Mouse (Mus musculus) olfactory bulb, adult 2 months (tissue): ENCODE results near the gene Tex47. TPM values are rescaled to one million over a fixed set of nuclear protein-coding genes. Genes with fewer than 3 reads are reported as not detected.

Experiments
- H3K27ac ChIP-seq: fragments of 200-500 bp; 2 replicates; pipeline ENCODE4 v1.5.1; 2012; ENCODE audit warnings: low read depth, low read length; ENCODE audit not compliant: insufficient read depth
- H3K4me1 ChIP-seq: fragments of 200-500 bp; 2 replicates; pipeline ENCODE4 v1.6.1; 2012; ENCODE audit warnings: low read length; ENCODE audit not compliant: control insufficient read depth, insufficient read depth
- H3K4me3 ChIP-seq: fragments of 200-500 bp; 2 replicates; pipeline ENCODE4 v1.5.1; 2012; ENCODE audit warnings: mild to moderate bottlenecking, low read depth, low read length, moderate library complexity; ENCODE audit not compliant: insufficient read depth
- CTCF ChIP-seq: fragments of 200-500 bp; IDR thresholded peaks from 2 replicates; pipeline ENCODE4 v1.5.1; 2012; ENCODE audit warnings: low read depth, mild to moderate bottlenecking, low read length, moderate library complexity; ENCODE audit not compliant: insufficient read depth
- POLR2A ChIP-seq: fragments of 200-500 bp; IDR thresholded peaks from 2 replicates; pipeline ENCODE4 v1.6.1; 2012; ENCODE audit warnings: mild to moderate bottlenecking, low read depth, low read length, moderate library complexity; ENCODE audit not compliant: insufficient read depth
- WGBS: fragments of 180-500 bp; shearing (Covaris S2); methylation state at CpG from one replicate; pipeline ENCODE4 v1.1.7; 2018; 5-methylcytosine and 5-hydroxymethylcytosine counted together
- polyA plus RNA-seq: library from polyadenylated mRNA; stranded (reverse); fragments of >200 nt; gene quantifications from 2 replicates; pipeline ENCODE4 v1.2.4, GENCODE M21; 2012; ENCODE audit warnings: low replicate concordance; ENCODE audit not compliant: missing spikeins, insufficient read depth, insufficient read length

Tex47 gene
- not detected in 2 replicates for polyA plus RNA-seq

- Histone ChIP-seq H3K27ac (no peak within 1 kb of the TSS), H3K4me1 (peaks cover 2% of the 10 kb centered on the region; the same call in 1 of the 2 replicates), H3K4me3 (no peak within 1 kb of the TSS)
- TF ChIP-seq CTCF (no peak), POLR2A (no peak)
- 81% methylated on average over 1 of the region's 1 CpGs for WGBS
These were observed at the start of gene Tex47 for GRCm38 (mm10) chr5:7303819-7304218. TSS of gene Tex47 (plus strand) at chr5:7304119.

- no peak overlapping the region for H3K4me3 ChIP-seq
- TF ChIP-seq CTCF: no peak
- TF ChIP-seq POLR2A: no peak
- WGBS: 94% methylated on average over 7 of the region's 7 CpGs
- no peaks in the 10 kb centered on the region for H3K4me1 ChIP-seq
- no peak overlapping the region for H3K27ac ChIP-seq
These were observed 27.1 kb upstream of the Tex47 start for GRCm38 (mm10) chr5:7276659-7277455.

- Histone ChIP-seq H3K27ac (no peak overlapping the region), H3K4me1 (no peaks in the 10 kb centered on the region), H3K4me3 (no peak overlapping the region)
- WGBS: 63% methylated on average over 1 of the region's 1 CpGs
- TF ChIP-seq CTCF: no peak
- no peak for TF ChIP-seq POLR2A
These were observed 19.6 kb upstream of the Tex47 start for GRCm38 (mm10) chr5:7284336-7284735.

GRCm38 (mm10) chr5:7302969-7303368, 950 bp upstream of the Tex47 start:
- 49% methylated on average over 1 of the region's 1 CpGs for WGBS
- no peak for TF ChIP-seq CTCF
- TF ChIP-seq POLR2A: no peak
- H3K4me3 ChIP-seq: no peak overlapping the region

GRCm38 (mm10) chr5:7325594-7325993, 21.7 kb downstream of the Tex47 start:
- Histone ChIP-seq H3K27ac (no peak overlapping the region), H3K4me1 (no peaks in the 10 kb centered on the region), H3K4me3 (no peak overlapping the region)
- WGBS: 82% methylated on average over 4 of the region's 4 CpGs
- TF ChIP-seq CTCF: no peak

More at GRCm38 (mm10) chr5:7302969-7303368, 950 bp upstream of the Tex47 start:
- H3K4me1 ChIP-seq: peaks cover 2% of the 10 kb centered on the region; the same call in 1 of the 2 replicates
- H3K27ac ChIP-seq: no peak overlapping the region

GRCm38 (mm10) chr5:7344145-7345010, 40.5 kb downstream of the Tex47 start, which contains the start of gene Zfp804b:
TSS of gene Zfp804b (minus strand) at chr5:7344756.
- peak within 1 kb of the TSS; percentile 65 for H3K4me3 ChIP-seq
- TF ChIP-seq CTCF (no peak), POLR2A (no peak)
- peak within 1 kb of the TSS; percentile 17 for H3K27ac ChIP-seq
- under 1% methylated on average over 50 of the region's 50 CpGs for WGBS
- H3K4me1 ChIP-seq: no peaks in the 10 kb centered on the region

- Histone ChIP-seq H3K4me3 (peak overlapping the region; percentile 65), H3K27ac (peak overlapping the region; percentile 17; the same call in 1 of the 2 replicates), H3K4me1 (no peaks in the 10 kb centered on the region)
- TF ChIP-seq POLR2A: no peak
- no peak for TF ChIP-seq CTCF
- WGBS: under 1% methylated on average over 11 of the region's 11 CpGs
These were observed 41.1 kb downstream of the Tex47 start for GRCm38 (mm10) chr5:7345011-7345389.

Other genes starting within 250 kb of the Tex47 start
- not detected in 2 replicates for gene Zfp804b, start 40.6 kb downstream of the Tex47 start, polyA plus RNA-seq